Mouse (Mus musculus): ENCODE results near the gene Marc2. TPM values are rescaled to one million over a fixed set of nuclear protein-coding genes. Genes with fewer than 3 reads are reported as not detected.

Marc2 gene
- polyA plus RNA-seq, 1 experiment from 2014 or later: 136 TPM

- H3K4me1 ChIP-seq (replicated peaks): peaks cover 12% of the 10 kb centered on the region
- H3K36me3 ChIP-seq: peaks cover 5% of the 10 kb centered on the region; the same call in 1 of the 2 replicates
- peaks cover 44% of the 10 kb centered on the region for H3K27me3 ChIP-seq
- no peak for ATAC-seq (ENCODE audit: insufficient number of reproducible peaks, insufficient read depth, low FRiP score, low TSS enrichment, low read depth)
- H3K4me3 ChIP-seq (replicated peaks): no peak overlapping the region
- no peak overlapping the region for H3K9ac ChIP-seq (replicated peaks)
- H3K27ac ChIP-seq: no peak overlapping the region
- no peaks in the 10 kb centered on the region for H3K9me3 ChIP-seq
- 80% methylated on average over 15 of the region's 15 CpGs for WGBS
- H3K4me2 ChIP-seq: no peak overlapping the region
Measured at GRCm38 (mm10) chr1:184807627-184808417, 38.4 kb downstream of the Marc2 start.

- H3K4me1 ChIP-seq (replicated peaks): peaks cover 12% of the 10 kb centered on the region
- no peaks in the 10 kb centered on the region for H3K9me3 ChIP-seq
- no peak overlapping the region for H3K4me2 ChIP-seq
- no peak for ATAC-seq (ENCODE audit: insufficient number of reproducible peaks, insufficient read depth, low FRiP score, low TSS enrichment, low read depth)
- H3K27ac ChIP-seq: no peak overlapping the region
- H3K4me3 ChIP-seq (replicated peaks): no peak overlapping the region
- WGBS: 83% methylated on average over 7 of the region's 7 CpGs
- H3K36me3 ChIP-seq: peaks cover 3% of the 10 kb centered on the region; the same call in 1 of the 2 replicates
- peaks cover 37% of the 10 kb centered on the region for H3K27me3 ChIP-seq
- H3K9ac ChIP-seq (replicated peaks): no peak overlapping the region
Measured at GRCm38 (mm10) chr1:184807123-184807522, 39.1 kb downstream of the Marc2 start.

- H3K9ac ChIP-seq (replicated peaks): no peak overlapping the region
- H3K4me1 ChIP-seq (replicated peaks): peaks cover 5% of the 10 kb centered on the region
- 94% methylated on average over 4 of the region's 4 CpGs for WGBS
- peaks cover 24% of the 10 kb centered on the region for H3K27me3 ChIP-seq
- ATAC-seq (ENCODE audit: insufficient number of reproducible peaks, insufficient read depth, low FRiP score, low TSS enrichment, low read depth): no peak
- no peaks in the 10 kb centered on the region for H3K36me3 ChIP-seq
- H3K4me3 ChIP-seq (replicated peaks): no peak overlapping the region
- H3K27ac ChIP-seq: no peak overlapping the region
- H3K9me3 ChIP-seq: peaks cover 4% of the 10 kb centered on the region; the same call in 1 of the 2 replicates
- no peak overlapping the region for H3K4me2 ChIP-seq
Measured at GRCm38 (mm10) chr1:184805749-184806148, 40.5 kb downstream of the Marc2 start.

GRCm38 (mm10) chr1:184793163-184793876 is 52.9 kb downstream of the Marc2 start:
- no peak overlapping the region for H3K9ac ChIP-seq (replicated peaks)
- ATAC-seq (ENCODE audit: insufficient number of reproducible peaks, insufficient read depth, low FRiP score, low TSS enrichment, low read depth): no peak
- H3K4me3 ChIP-seq (replicated peaks): no peak overlapping the region
- WGBS: 9% methylated on average over 27 of the region's 27 CpGs
- peaks cover 13% of the 10 kb centered on the region for H3K27me3 ChIP-seq
- no peaks in the 10 kb centered on the region for H3K36me3 ChIP-seq
- peak overlapping the region; percentile 30 for H3K4me2 ChIP-seq
- H3K27ac ChIP-seq: no peak overlapping the region
- H3K4me1 ChIP-seq (replicated peaks): peaks cover 8% of the 10 kb centered on the region; the same call in 1 of the 2 replicates
- H3K9me3 ChIP-seq: no peaks in the 10 kb centered on the region

GRCm38 (mm10) chr1:184791109-184791508 is 55.1 kb downstream of the Marc2 start:
- no peak overlapping the region for H3K4me2 ChIP-seq
- no peak overlapping the region for H3K27ac ChIP-seq
- H3K9ac ChIP-seq (replicated peaks): no peak overlapping the region
- no peak for ATAC-seq (ENCODE audit: insufficient number of reproducible peaks, insufficient read depth, low FRiP score, low TSS enrichment, low read depth)
- H3K9me3 ChIP-seq: no peaks in the 10 kb centered on the region
- H3K36me3 ChIP-seq: no peaks in the 10 kb centered on the region
- WGBS: 5% methylated on average over 2 of the region's 2 CpGs
- peaks cover 8% of the 10 kb centered on the region; the same call in 1 of the 2 replicates for H3K4me1 ChIP-seq (replicated peaks)
- H3K27me3 ChIP-seq: peaks cover 13% of the 10 kb centered on the region
- H3K4me3 ChIP-seq (replicated peaks): no peak overlapping the region

GRCm38 (mm10) chr1:184786376-184787151 is 59.7 kb downstream of the Marc2 start:
- 70% methylated on average over 13 of the region's 13 CpGs for WGBS
- H3K9me3 ChIP-seq: no peaks in the 10 kb centered on the region
- no peaks in the 10 kb centered on the region for H3K36me3 ChIP-seq
- H3K4me3 ChIP-seq (replicated peaks): no peak overlapping the region
- peaks cover 6% of the 10 kb centered on the region; the same call in 1 of the 2 replicates for H3K27me3 ChIP-seq
- no peak overlapping the region for H3K27ac ChIP-seq
- no peak for ATAC-seq (ENCODE audit: insufficient number of reproducible peaks, insufficient read depth, low FRiP score, low TSS enrichment, low read depth)
- no peaks in the 10 kb centered on the region for H3K4me1 ChIP-seq (replicated peaks)
- no peak overlapping the region for H3K9ac ChIP-seq (replicated peaks)
- no peak overlapping the region for H3K4me2 ChIP-seq

- H3K9ac ChIP-seq (replicated peaks): no peak overlapping the region
- no peak overlapping the region for H3K4me3 ChIP-seq (replicated peaks)
Measured at GRCm38 (mm10) chr1:184783641-184784040, 62.6 kb downstream of the Marc2 start.

GRCm38 (mm10) chr1:184782161-184782513 is 64.1 kb downstream of the Marc2 start:
- Histone ChIP-seq H3K4me1 (replicated peaks) (0 out of 2 replicates have a peak, but pooled peaks cover 2% of the 10 kb centered on the region), H3K9me3 (no peaks in the 10 kb centered on the region), H3K27ac (no peak overlapping the region), H3K4me3 (replicated peaks) (no peak overlapping the region), H3K36me3 (no peaks in the 10 kb centered on the region), H3K4me2 (no peak overlapping the region), H3K9ac (replicated peaks) (no peak overlapping the region), H3K27me3 (peaks cover 10% of the 10 kb centered on the region; the same call in 1 of the 2 replicates)
- WGBS: 19% methylated on average over 14 of the region's 14 CpGs
- ATAC-seq (ENCODE audit: insufficient number of reproducible peaks, insufficient read depth, low FRiP score, low TSS enrichment, low read depth): no peak

More at GRCm38 (mm10) chr1:184783641-184784040, 62.6 kb downstream of the Marc2 start:
- H3K27ac ChIP-seq: no peak overlapping the region
- WGBS: 80% methylated on average over 4 of the region's 4 CpGs
- H3K4me1 ChIP-seq (replicated peaks): no peaks in the 10 kb centered on the region
- peaks cover 6% of the 10 kb centered on the region; the same call in 1 of the 2 replicates for H3K27me3 ChIP-seq
- no peak for ATAC-seq (ENCODE audit: insufficient number of reproducible peaks, insufficient read depth, low FRiP score, low TSS enrichment, low read depth)
- H3K4me2 ChIP-seq: no peak overlapping the region
- no peaks in the 10 kb centered on the region for H3K36me3 ChIP-seq
- H3K9me3 ChIP-seq: no peaks in the 10 kb centered on the region

- peaks cover 16% of the 10 kb centered on the region; the same call in 1 of the 2 replicates for H3K27me3 ChIP-seq
- H3K9me3 ChIP-seq: no peaks in the 10 kb centered on the region
- H3K36me3 ChIP-seq: no peaks in the 10 kb centered on the region
- no peak overlapping the region for H3K4me3 ChIP-seq (replicated peaks)
- no peak overlapping the region for H3K27ac ChIP-seq
- H3K9ac ChIP-seq (replicated peaks): no peak overlapping the region
- WGBS: 46% methylated on average over 10 of the region's 10 CpGs
- 0 out of 2 replicates have a peak, but pooled peaks cover 4% of the 10 kb centered on the region for H3K4me1 ChIP-seq (replicated peaks)
- no peak overlapping the region for H3K4me2 ChIP-seq
- ATAC-seq (ENCODE audit: insufficient number of reproducible peaks, insufficient read depth, low FRiP score, low TSS enrichment, low read depth): no peak
Measured at GRCm38 (mm10) chr1:184781286-184782160, 64.7 kb downstream of the Marc2 start.

GRCm38 (mm10) chr1:184778157-184778556 is 68.1 kb downstream of the Marc2 start:
- H3K27me3 ChIP-seq: peaks cover 23% of the 10 kb centered on the region; the same call in 1 of the 2 replicates
- no peak for ATAC-seq (ENCODE audit: insufficient number of reproducible peaks, insufficient read depth, low FRiP score, low TSS enrichment, low read depth)
- no peak overlapping the region for H3K4me3 ChIP-seq (replicated peaks)
- 0 out of 2 replicates have a peak, but pooled peaks cover 4% of the 10 kb centered on the region for H3K4me1 ChIP-seq (replicated peaks)
- H3K9me3 ChIP-seq: no peaks in the 10 kb centered on the region
- H3K36me3 ChIP-seq: no peaks in the 10 kb centered on the region
- no peak overlapping the region for H3K4me2 ChIP-seq
- no peak overlapping the region for H3K27ac ChIP-seq
- H3K9ac ChIP-seq (replicated peaks): no peak overlapping the region
- WGBS: 86% methylated on average over 6 of the region's 6 CpGs

All from limb, embryonic 12.5 days (tissue).